Mouse (Mus musculus): ENCODE measurements around the gene Tpte.

GRCm38 (mm10) chr8:22403235-22403634 lies 120.0 kb downstream of the Tpte start:
- TF ChIP-seq POLR2AphosphoS2 (IDR thresholded peaks at IDR 0.05; ENCODE audit: insufficient read length, low read depth) (no peak), POLR2A (IDR thresholded peaks at IDR 0.05; ENCODE audit: insufficient read length, low read depth) (no peak), MYOG (IDR thresholded peaks at IDR 0.05; ENCODE audit: control insufficient read depth in 1 of 3, insufficient read depth in 1 of 3, insufficient read length in 2 of 3, low read depth in 2 of 3) (no peak), MYOD1 (IDR thresholded peaks at IDR 0.05; ENCODE audit: control insufficient read depth in 1 of 3, insufficient read length in 2 of 3, low read depth in 2 of 3) (no peak), E2F4 (IDR thresholded peaks at IDR 0.05; ENCODE audit: insufficient read depth) (no peak), TCF12 (IDR thresholded peaks at IDR 0.05; ENCODE audit: insufficient read depth, poor library complexity, severe bottlenecking) (no peak), USF1 (IDR thresholded peaks at IDR 0.05; ENCODE audit: low read depth) (no peak)
